Mouse (Mus musculus) brain, embryonic 18.5 days (tissue): ENCODE results near the gene B4galt1.

ENCODE experiments used
- DNase-seq: peaks from one replicate; pipeline ENCODE4 v3.0.0-alpha.2; 2012; ENCODE audit warnings: low read depth, low spot score

B4galt1 gene

DNA sequence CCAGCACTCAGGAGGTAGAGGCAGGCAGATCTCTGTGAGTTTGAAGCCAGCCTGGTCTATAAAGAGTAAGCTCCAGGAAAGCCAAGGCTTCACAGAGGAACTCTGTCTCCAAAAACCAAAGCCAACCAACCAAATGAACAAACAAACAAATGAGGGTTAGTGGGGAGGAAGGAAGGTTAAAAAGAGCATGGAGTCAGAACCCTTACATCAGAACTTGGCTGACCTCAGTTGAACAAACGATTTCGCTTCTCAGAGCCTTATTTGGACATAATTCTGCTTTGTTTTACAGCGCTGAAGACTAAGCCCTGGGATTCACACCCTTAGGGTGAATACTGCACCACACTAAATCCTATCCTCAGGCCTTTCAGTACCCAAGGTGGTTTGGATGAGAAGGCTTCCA is 18.3 kb upstream of the B4galt1 start:
- no peak for DNase-seq

DNA sequence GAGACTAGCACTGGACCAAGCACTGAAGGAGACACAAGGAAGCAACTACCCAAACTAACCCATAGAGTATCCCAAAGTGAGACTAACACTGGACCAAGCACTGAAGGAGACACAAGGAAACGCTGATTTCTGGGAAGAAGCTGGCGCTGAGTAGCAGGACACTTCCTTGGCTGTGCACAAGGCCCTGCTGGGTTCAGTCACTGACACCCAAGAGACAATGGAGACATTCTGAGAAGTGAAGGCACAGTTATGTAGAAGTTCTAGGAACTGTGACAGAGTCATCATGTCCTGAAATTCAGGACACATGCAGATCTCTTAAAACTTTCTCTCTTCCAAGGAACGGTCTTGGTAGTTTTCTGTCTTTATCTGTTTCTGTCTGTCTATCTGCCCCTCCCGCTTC is 16.4 kb upstream of the B4galt1 start:
- no peak for DNase-seq

- no peak for DNase-seq
Measured at GRCm38 (mm10) chr4:40868554-40869232, 14.9 kb upstream of the B4galt1 start.

- no peak for DNase-seq
Measured at GRCm38 (mm10) chr4:40864361-40864760, 10.6 kb upstream of the B4galt1 start.

DNA sequence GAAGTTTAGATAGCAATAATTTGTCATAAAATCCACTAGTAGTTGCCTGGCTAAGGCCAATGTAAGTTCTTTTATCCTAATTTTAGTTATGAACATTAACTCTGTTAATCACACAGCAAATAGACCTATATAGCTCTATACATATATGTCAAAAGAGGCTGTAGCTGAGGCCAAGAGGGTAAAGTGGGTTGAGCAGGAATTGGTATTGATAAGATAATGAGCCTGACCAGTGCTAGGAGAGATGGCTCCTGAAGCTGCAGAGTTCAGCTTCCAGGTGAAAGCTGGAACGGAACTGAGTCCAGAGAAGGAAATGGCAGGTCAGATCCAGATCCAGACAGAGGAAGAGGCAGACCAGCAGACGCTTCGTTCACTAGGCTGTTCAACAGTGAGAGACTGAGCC is 9.5 kb upstream of the B4galt1 start:
- DNase-seq = no peak

DNA sequence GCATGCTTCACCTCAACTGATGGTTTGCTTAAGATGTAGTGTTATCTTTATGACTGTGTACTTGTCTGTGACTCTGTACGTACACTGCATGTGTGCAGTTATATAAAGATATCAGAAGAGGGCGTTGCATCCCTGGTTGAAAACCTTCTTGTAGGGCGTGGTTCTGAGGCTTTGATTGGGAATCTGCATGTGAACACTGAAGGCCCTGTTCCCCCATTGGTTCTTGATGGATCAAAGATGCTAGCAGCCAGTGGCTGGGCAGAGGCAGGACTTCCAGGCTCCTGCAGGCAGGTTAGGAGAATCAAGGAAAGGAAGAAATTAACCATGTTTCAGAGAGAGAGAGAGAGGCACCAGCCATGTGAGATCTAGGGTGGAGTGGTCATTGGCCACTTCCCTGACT is 7.3 kb upstream of the B4galt1 start:
- DNase-seq = no peak

GRCm38 (mm10) chr4:40857824-40858346 is 4.1 kb upstream of the B4galt1 start:
- DNase-seq = no peak

DNA sequence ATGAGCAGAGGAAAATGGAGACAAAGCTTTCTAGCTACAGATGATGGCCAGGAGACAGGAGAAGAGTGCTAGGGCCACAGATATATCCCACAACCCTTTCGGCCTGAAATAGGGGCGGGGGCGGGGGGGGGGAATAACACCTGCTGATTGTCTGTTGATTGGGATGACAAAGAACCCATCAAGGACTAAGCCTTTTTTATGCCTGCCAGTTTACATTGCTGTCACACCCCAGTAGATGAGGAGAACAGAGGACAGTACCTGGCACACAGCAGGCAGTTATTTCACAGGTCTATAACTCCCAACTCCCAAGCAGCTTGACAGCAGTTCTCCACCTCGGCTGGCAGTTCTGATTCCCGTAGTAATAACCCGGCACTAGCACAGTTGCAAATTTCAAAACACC is 2.8 kb upstream of the B4galt1 start:
- DNase-seq = no peak

- no peak for DNase-seq
Measured at GRCm38 (mm10) chr4:40854387-40854933, 655 bp upstream of the B4galt1 start.

DNA sequence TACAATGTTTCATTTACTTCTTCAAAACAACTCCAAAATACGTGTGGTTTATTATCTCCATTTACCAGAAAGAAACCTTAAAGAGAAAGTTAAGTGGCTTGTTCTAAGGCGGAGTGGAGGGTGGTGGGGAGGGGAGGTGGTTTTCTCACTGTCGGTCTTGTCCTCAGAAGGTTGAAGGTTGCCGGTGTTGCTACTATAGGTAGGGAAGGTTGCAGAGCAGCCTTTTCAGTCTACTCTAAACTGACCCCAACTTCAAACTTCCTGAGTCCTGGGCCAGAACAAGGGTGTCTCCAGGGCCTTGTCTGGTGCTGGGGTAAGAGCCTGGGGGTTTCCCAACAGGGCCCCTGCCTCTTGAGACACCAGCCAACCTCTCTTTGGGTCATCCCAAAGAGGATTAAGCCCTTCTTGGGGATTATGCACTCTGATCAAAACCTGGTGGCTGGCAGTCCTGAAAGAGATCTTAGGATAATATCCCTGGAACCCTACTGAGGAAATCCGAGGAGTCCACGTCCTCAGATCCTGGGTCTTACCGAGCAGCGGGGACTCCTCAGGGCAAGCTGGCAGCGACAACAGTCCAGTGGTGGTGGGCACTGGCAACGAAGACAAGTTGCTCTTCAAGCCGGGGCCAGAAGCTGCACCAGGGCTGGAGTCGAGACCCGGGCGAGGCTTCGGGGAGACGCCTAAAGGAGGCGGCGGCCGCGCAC is 792 bp downstream of the B4galt1 start:
- DNase-seq = no peak

DNA sequence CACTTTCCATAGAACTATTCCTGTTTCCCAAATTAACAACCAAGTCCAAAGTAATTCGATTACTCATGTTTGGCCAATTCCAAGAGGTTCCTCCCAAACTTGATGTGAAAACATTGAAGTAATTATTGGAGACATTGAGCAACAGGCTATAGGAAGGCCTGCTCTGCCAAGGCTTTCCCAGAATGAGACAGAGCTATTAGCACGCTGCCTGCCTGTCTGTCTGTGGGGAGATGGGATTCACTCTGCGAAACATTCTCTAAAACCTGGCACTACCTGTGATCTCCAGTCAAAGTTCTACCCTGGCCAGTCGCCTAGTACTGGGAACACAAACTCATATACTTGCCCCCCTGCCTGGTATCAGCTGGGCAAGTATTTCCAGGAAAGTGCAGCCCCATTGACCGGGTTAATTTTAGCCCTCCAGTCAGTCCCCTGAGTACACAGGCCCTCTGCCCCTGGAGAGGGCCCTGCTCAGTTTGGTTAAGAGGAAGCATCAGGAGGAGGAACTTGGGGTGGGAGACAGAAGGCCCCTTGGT is 1.5 kb downstream of the B4galt1 start:
- no peak for DNase-seq

- DNase-seq = no peak
Measured at GRCm38 (mm10) chr4:40851763-40852248, 2.0 kb downstream of the B4galt1 start.

DNA sequence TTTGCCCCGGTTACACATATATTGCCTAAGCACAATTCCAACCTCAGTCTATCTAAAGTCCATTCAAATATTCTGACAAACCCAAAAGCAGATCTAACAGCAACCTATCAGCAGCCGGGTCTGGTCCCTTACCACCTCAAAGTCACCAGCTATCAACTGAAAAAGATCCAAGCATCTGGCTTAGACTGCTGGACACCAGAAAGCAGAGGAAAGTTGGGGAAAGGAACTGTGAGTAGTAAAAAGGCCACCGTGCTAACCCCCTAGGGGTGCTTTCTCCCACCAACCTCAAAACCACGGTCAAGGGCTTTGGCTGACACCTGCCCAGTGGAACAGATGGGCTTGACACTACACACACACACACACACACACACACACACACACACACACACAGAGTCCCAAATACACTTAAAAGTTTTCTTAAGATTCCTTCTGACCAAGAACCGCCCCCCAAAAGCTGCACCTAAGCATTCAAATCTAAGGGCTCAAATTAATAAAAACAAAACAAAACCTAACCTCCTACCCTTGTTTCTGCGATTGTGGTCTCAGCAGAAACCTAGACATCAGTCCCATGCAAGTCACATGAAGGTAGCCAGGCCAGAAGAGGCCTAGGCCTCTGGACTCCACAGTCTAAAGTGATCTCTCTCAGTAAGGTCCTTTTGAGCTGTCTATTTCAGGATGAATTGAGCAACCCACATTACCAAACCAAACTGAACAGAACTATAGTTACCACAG is 2.6 kb downstream of the B4galt1 start:
- DNase-seq = no peak

GRCm38 (mm10) chr4:40850582-40850981 is 3.2 kb downstream of the B4galt1 start:
- no peak for DNase-seq

DNA sequence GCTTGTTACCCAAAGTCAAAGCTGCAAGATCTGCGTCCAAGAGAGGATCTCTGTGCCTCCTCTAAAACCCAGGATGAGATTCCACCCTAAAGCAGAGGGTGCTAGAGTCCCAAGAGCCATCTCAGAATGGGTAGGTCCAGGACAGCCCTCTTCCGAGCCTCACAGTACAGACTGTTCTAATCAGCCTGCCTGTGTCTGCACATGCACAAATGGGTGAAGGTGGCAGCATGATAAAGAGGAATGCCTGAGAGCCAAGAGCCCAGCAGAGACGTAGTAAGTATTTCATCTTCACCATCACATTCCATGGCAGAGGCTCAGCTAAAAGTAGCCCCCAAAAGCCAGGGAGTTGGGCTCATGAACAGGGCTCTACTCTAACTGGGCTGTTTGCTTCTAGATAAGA is 4.3 kb downstream of the B4galt1 start:
- no peak for DNase-seq

DNA sequence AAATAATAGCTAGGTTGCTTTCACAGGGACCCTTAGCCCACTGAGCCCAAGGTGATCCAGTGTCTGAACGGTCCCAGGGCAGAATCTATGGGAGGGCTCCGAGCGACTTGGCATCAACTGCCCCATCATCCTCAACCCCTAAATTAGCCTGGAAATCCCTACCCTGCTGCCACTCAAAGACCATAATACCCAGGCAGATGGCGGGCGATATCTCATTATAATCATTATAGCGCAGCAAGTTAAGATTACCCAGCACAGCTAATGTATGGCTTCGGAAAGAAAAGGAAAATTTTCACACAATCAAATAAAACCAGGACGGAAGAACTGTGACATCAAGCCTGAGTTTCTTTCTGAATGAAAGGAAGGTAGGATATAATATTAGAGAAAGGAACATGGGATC is 5.6 kb downstream of the B4galt1 start:
- DNase-seq = no peak

DNA sequence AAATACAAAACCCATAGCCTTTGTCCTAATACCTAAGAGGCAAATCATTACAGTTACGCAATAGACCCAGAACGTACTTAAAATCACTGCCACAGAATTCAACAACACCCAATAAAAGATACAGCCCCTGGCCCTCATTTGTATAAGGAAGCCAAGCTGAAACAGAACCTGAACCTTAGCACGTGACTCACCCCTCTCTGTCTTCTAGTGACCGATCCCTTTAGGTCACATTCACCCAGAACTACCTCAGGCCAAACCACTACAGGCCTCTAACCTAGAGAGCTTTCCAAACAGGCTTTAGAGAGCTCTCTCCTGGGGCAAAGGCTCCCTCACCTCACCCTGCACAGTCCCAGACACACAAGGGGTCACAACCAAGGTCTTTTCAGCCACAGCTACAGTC is 6.6 kb downstream of the B4galt1 start:
- no peak for DNase-seq

- DNase-seq = no peak
Measured at GRCm38 (mm10) chr4:40846143-40846931, 7.5 kb downstream of the B4galt1 start.

DNA sequence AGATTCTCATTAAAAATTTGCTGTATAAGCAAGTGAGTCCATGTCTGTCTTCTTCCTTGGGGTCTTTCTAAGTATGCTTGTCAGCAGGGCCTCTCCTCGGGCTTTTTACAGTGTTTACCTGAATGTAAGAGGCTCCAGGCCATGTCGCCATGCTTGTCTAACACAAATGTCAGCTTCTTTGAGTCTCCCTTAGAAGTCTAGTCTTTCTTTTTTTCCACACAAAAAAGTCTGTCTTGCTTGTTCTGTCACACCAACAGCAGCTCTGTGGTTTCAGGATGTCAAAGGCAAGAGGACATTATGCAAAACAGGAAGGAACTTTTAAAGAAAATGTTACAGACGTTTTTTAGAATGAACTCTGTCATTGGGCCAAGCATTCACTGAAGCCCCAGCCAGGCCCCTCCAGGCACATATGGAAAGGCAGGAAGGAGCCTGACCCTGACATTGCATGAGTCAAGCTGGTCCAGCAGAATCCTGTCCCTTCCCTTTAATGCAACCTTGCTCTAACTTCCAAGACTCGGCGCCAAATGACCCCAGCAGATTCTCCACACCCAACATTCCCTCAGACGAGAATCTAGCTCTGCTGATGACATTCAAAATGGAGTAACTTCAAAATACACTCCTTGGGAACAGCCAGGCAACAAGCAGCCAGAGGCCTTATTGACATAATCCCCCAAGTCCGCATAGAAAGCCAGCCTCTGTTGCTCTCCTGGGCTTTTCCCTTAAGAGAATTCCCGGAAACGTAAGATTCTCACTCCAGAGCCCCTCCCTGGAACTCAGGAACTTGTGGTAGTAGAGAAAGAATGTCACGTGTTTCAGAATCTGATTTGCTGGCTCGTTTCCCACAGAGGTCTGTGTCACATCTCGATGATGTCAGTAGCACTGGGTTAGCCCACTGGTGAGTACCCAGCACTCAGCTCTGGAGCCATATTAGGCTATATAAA is 8.7 kb downstream of the B4galt1 start:
- no peak for DNase-seq

DNA sequence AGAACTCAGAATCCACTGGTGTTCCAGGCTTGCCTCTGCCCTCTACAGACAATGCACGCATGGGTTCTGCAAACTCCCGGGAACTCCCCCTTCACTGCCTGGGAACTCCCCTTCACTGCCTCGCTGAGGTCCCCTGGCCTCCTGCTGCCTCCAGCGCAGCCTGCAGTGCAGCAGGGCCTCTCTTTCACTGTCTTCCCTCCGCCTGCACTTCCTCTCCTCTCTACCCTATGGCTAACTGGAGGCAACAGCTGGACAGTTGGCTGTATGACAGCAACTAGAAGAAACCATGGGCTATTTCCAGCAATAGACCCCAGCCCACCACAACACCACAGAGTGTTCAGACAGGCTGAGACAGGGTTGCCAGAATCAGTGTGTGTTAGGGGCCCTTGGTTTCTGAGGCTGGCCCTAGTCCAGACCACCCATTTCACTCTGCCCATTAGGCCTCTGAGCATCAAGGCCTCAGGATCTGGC is 9.5 kb downstream of the B4galt1 start:
- DNase-seq = no peak
